8 mouse cellular contexts compared by ENCODE assay signal in genomic region chr9:63132673-63133601, GRCm38 (mm10). TPM values are rescaled to one million over a fixed set of nuclear protein-coding genes. Genes with fewer than 3 reads are reported as not detected.
DNase-seq lines count a peak whose midpoint lies in the region; ATAC-seq and TF ChIP-seq lines count a peak whose summit lies in the region.

No protein-coding gene starts in this region.

- no peaks in the 10 kb centered on the region for H3K36me3 ChIP-seq in forebrain, embryonic 16.5 days (ENCODE audit: control insufficient read depth, insufficient read depth)
- H3K36me3 ChIP-seq in neural tube, embryonic 15.5 days: no peaks in the 10 kb centered on the region

- H3K4me3 ChIP-seq in forebrain, embryonic 16.5 days (replicated peaks; ENCODE audit: low read length): peak overlapping the region; percentile 79
- H3K4me3 ChIP-seq in layer of hippocampus, adult 2 months: peak overlapping the region; percentile 65
- peak overlapping the region; percentile 96 for H3K4me3 ChIP-seq in lung, adult 2 months (replicated peaks; ENCODE audit: extremely low read depth, low read depth, low read length)
- H3K4me3 ChIP-seq in neural tube, embryonic 15.5 days (replicated peaks): peak overlapping the region; percentile 60

- TF ChIP-seq POLR2A in lung, adult 2 months (IDR thresholded peaks at IDR 0.05; ENCODE audit: borderline replicate concordance, extremely low read depth, low read depth, low read length): peak; percentile 98

- WGBS in forebrain, embryonic 16.5 days: under 1% methylated on average over 48 of the region's 48 CpGs
- WGBS in lung, adult 2 months: under 1% methylated on average over 48 of the region's 48 CpGs
- under 1% methylated on average over 48 of the region's 48 CpGs for WGBS in neural tube, embryonic 15.5 days

- peak; percentile 86 for ATAC-seq in cerebellum, adult (ENCODE audit: insufficient number of reproducible peaks, low FRiP score, low TSS enrichment)
- peak; percentile 99 for ATAC-seq in forebrain, embryonic 16.5 days
- peak; percentile 97 for ATAC-seq in neural tube, embryonic 15.5 days (ENCODE audit: low FRiP score)

- intact Hi-C loops in heart, postnatal 36 days (cut with DNase I): loop anchor here (10.0 kb wide), 1 partner anchor 622 kb away; the partner anchor contains the start of gene Smad3

- peak overlapping the region; percentile 67 for H3K9ac ChIP-seq in forebrain, embryonic 16.5 days (replicated peaks; ENCODE audit: low read depth, low read length)
- H3K9ac ChIP-seq in neural tube, embryonic 15.5 days (replicated peaks): peak overlapping the region; percentile 56

- peak overlapping the region; percentile 69 for H3K4me2 ChIP-seq in forebrain, embryonic 16.5 days (ENCODE audit: low read length)
- H3K4me2 ChIP-seq in neural tube, embryonic 15.5 days: peak overlapping the region; percentile 86

- H3K27me3 ChIP-seq in forebrain, embryonic 16.5 days (replicated peaks; ENCODE audit: control insufficient read depth, insufficient read depth, low read length): peaks cover 39% of the 10 kb centered on the region
- peaks cover 36% of the 10 kb centered on the region for H3K27me3 ChIP-seq in neural tube, embryonic 15.5 days (replicated peaks)

- peaks cover 24% of the 10 kb centered on the region for H3K4me1 ChIP-seq in forebrain, embryonic 16.5 days (replicated peaks; ENCODE audit: control insufficient read depth, insufficient read depth, low read length)
- H3K4me1 ChIP-seq in lung, adult 2 months (ENCODE audit: control insufficient read depth, insufficient read depth, low read length): peaks cover 9% of the 10 kb centered on the region; the same call in 1 of the 2 replicates
- H3K4me1 ChIP-seq in neural tube, embryonic 15.5 days: peaks cover 53% of the 10 kb centered on the region

- H3K9me3 ChIP-seq in forebrain, embryonic 16.5 days (ENCODE audit: control insufficient read depth, low read length): no peaks in the 10 kb centered on the region
- no peaks in the 10 kb centered on the region for H3K9me3 ChIP-seq in neural tube, embryonic 15.5 days (replicated peaks)

- peak overlapping the region; percentile 71 for H3K27ac ChIP-seq in forebrain, embryonic 16.5 days (ENCODE audit: low read length)
- peak overlapping the region; percentile 98 for H3K27ac ChIP-seq in layer of hippocampus, adult 2 months
- H3K27ac ChIP-seq in neural tube, embryonic 15.5 days (replicated peaks): peak overlapping the region; percentile 89

- DNase-seq in ES-CJ7 (ENCODE audit: low read depth, low spot score): peak; percentile 98
- DNase-seq in heart, postnatal 36 days: peak; percentile 94
- DNase-seq in layer of hippocampus, adult 2 months (ENCODE audit: low spot score in 2 of 2): peak; percentile 93 to 94
- peak; percentile 92 for DNase-seq in lung, adult 2 months
- peak; percentile 93 for DNase-seq in testis, postnatal 10 days (ENCODE audit: low spot score)

- TF ChIP-seq CTCF in layer of hippocampus, adult 2 months (conservative IDR thresholded peaks at IDR 0.05): no peak
- TF ChIP-seq CTCF in lung, adult 2 months (IDR thresholded peaks at IDR 0.05; ENCODE audit: insufficient read depth, low read length): no peak

RNA-seq across cellular contexts. Expression of gene Skor1, which starts 15.8 kb away (rescaled TPM):
- polyA plus RNA-seq in forebrain, embryonic 16.5 days (2015; fragmentation: Nextera tagmentation; extraction: Ambion mirVana): 0.24 and 0.32 TPM in 2 replicates
- under 1 TPM; 0.08 TPM for total RNA-seq in heart, postnatal 36 days (2021)
- under 1 TPM; 0.20 to 0.27 TPM for total RNA-seq in layer of hippocampus, adult 2 months (2021)
- 0.02 and 0.07 TPM in 2 replicates for polyA plus RNA-seq in lung, adult 2 months (2012; rRNA removed)
- 12.2 and 18.7 TPM in 2 replicates for polyA plus RNA-seq in neural tube, embryonic 15.5 days (2015; fragmentation: Nextera tagmentation; extraction: Ambion mirVana)

Comparison
In these comparisons a context has a peak if more than half of its experiments do, and no peak if none do; other contexts are left out.
1. Peak in every context shown above with its lines: DNase-seq, ATAC-seq, H3K4me3 ChIP-seq and H3K27ac ChIP-seq.
2. RNA of gene Skor1, which starts 15.8 kb away (polyA plus RNA-seq): 12.2 to 18.7 TPM in neural tube, embryonic 15.5 days; 0.24 to 0.32 TPM in forebrain, embryonic 16.5 days and 0.02 to 0.07 TPM in lung, adult 2 months; every median in the first group is over 10 times any median in the second.